Mouse (Mus musculus): ENCODE results near the gene Ccnl2.
A peak's percentile ranks its signal among the peaks of the same experiment; 100 is the strongest.
"Not testable (repeated sequence)": the region's sequence is repeated elsewhere in the genome, so short reads cannot be mapped to it uniquely, and the experiment has no call there.

Ccnl2 gene

GRCm38 (mm10) chr4:155811929-155812664, at the start of gene Ccnl2:
Ccnl2 (plus strand) TSS chr4:155812489.
- DNase-seq (ENCODE audit: low read depth, low spot score), result peak; percentile 100

- DNase-seq (ENCODE audit: low read depth, low spot score), result no peak
Measured at GRCm38 (mm10) chr4:155769496-155769879, 42.8 kb upstream of the Ccnl2 start.

GRCm38 (mm10) chr4:155769880-155770512, 42.3 kb upstream of the Ccnl2 start:
- peak; percentile 90 for DNase-seq (ENCODE audit: low read depth, low spot score)

GRCm38 (mm10) chr4:155770626-155771025, 41.7 kb upstream of the Ccnl2 start:
- DNase-seq (ENCODE audit: low read depth, low spot score), result no peak

GRCm38 (mm10) chr4:155771706-155772105, 40.6 kb upstream of the Ccnl2 start:
- DNase-seq (ENCODE audit: low read depth, low spot score), result no peak

GRCm38 (mm10) chr4:155772786-155773185, 39.5 kb upstream of the Ccnl2 start:
- DNase-seq (ENCODE audit: low read depth, low spot score), result no peak

- no peak for DNase-seq (ENCODE audit: low read depth, low spot score)
Measured at GRCm38 (mm10) chr4:155773335-155774078, 38.8 kb upstream of the Ccnl2 start.

- DNase-seq (ENCODE audit: low read depth, low spot score), result peak; percentile 93
Measured at GRCm38 (mm10) chr4:155774280-155774754, 38.0 kb upstream of the Ccnl2 start, which contains the start of gene Vwa1. Vwa1 (minus strand) TSS chr4:155774698.

- peak; percentile 87 for DNase-seq (ENCODE audit: low read depth, low spot score)
Measured at GRCm38 (mm10) chr4:155774971-155775740, 37.1 kb upstream of the Ccnl2 start.

- DNase-seq (ENCODE audit: low read depth, low spot score), result no peak
Measured at GRCm38 (mm10) chr4:155775855-155776254, 36.4 kb upstream of the Ccnl2 start.

GRCm38 (mm10) chr4:155776704-155777335, 35.5 kb upstream of the Ccnl2 start:
- DNase-seq (ENCODE audit: low read depth, low spot score), result no peak

GRCm38 (mm10) chr4:155777816-155778215, 34.5 kb upstream of the Ccnl2 start:
- no peak for DNase-seq (ENCODE audit: low read depth, low spot score)

GRCm38 (mm10) chr4:155779498-155779897, 32.8 kb upstream of the Ccnl2 start:
- no peak for DNase-seq (ENCODE audit: low read depth, low spot score)

GRCm38 (mm10) chr4:155780895-155781294, 31.4 kb upstream of the Ccnl2 start:
- no peak for DNase-seq (ENCODE audit: low read depth, low spot score)

GRCm38 (mm10) chr4:155783486-155784080, 28.7 kb upstream of the Ccnl2 start:
- no peak for DNase-seq (ENCODE audit: low read depth, low spot score)

- DNase-seq (ENCODE audit: low read depth, low spot score), result peak; percentile 79
Measured at GRCm38 (mm10) chr4:155784081-155784701, 28.1 kb upstream of the Ccnl2 start.

- DNase-seq (ENCODE audit: low read depth, low spot score), result no peak
Measured at GRCm38 (mm10) chr4:155785246-155785645, 27.0 kb upstream of the Ccnl2 start.

GRCm38 (mm10) chr4:155785819-155786218, 26.5 kb upstream of the Ccnl2 start, which contains the start of gene Tmem88b:
Tmem88b (minus strand) TSS chr4:155785874.
- DNase-seq (ENCODE audit: low read depth, low spot score), result peak; percentile 37

- DNase-seq (ENCODE audit: low read depth, low spot score), result no peak
Measured at GRCm38 (mm10) chr4:155788300-155788699, 24.0 kb upstream of the Ccnl2 start.

- DNase-seq (ENCODE audit: low read depth, low spot score), result not testable (repeated sequence)
Measured at GRCm38 (mm10) chr4:155788833-155789232, 23.5 kb upstream of the Ccnl2 start.

Measured in A20 (cell line).